Mouse (Mus musculus): ENCODE data around the gene Zic1. TPM values are rescaled to one million over a fixed set of nuclear protein-coding genes. Genes with fewer than 3 reads are reported as not detected.

Zic1 gene
- polyA plus RNA-seq, 1 experiment from 2014 or later: not detected

DNA sequence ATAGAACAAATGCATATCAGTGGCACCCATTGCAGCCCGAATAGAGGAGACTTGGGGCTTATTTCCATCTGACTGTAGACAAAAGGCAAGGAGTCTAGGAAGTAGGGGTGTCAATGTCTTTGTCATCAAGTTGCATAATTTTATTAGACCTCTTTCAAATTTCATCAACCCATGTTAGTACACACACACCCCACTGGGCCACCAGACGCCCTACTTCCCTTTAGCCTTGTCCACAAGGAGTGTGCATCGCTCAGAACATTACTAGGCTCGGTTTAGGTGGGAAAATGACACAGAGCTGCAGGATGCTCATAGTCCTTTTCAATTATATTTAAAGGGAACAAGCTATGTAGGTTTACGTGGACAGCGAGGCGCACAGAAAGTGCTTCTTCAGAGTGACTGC is 34.4 kb upstream of the Zic1 start:
- 16% methylated on average over 7 of the region's 7 CpGs for WGBS

DNA sequence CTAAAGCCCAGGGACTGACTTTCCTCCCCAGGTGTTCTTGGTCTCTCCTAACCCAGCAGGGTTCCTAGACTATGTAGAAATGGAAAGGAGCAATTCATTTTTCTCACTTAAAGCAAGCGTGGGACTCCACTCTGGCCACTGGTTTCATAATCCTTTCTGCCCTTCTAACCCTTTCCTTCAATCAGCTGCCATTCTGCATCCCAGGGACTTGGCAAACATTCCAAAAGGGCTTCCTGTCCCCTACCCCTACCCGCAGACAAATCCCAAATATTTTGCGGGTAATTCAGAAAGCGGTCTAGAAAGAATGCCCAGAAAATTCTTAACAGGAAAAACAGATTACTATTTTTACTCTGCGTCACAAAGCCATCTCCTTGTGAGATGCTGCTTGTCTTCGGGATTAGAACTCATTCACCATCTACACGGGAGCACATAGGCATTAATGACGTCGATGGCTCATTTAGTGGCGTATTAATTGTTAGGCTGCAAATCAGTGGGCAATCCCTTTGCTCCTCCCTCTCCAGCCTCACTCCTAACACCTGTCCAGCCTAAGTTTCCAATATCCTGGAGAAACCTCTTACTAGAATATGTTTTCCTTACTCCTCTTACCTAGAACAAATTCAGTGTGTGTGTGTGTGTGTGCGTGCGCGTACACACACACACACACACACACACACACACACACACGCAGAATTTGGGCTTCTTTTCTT is 29.6 kb upstream of the Zic1 start:
- H3K4me2 ChIP-seq (ENCODE audit: low read depth, low read length): no peak overlapping the region
- H3K9ac ChIP-seq (ENCODE audit: low read length): no peak overlapping the region
- 6% methylated on average over 14 of the region's 14 CpGs for WGBS
- no peaks in the 10 kb centered on the region for H3K4me1 ChIP-seq (ENCODE audit: control insufficient read depth, insufficient read depth, low read length)
- no peaks in the 10 kb centered on the region for H3K36me3 ChIP-seq (ENCODE audit: control insufficient read depth, insufficient read depth, low read length)
- no peak for ATAC-seq (ENCODE audit: insufficient read depth, low FRiP score)
- no peaks in the 10 kb centered on the region for H3K9me3 ChIP-seq (replicated peaks; ENCODE audit: control insufficient read depth, low read length)
- no peak overlapping the region for H3K27ac ChIP-seq (ENCODE audit: low read length)
- H3K4me3 ChIP-seq (replicated peaks; ENCODE audit: low read length): no peak overlapping the region
- peaks cover 86% of the 10 kb centered on the region for H3K27me3 ChIP-seq (ENCODE audit: control insufficient read depth, insufficient read depth, low read length)

More for the DNA sequence above, 34.4 kb upstream of the Zic1 start:
- no peak overlapping the region for H3K4me2 ChIP-seq (ENCODE audit: low read depth, low read length)
- no peaks in the 10 kb centered on the region for H3K9me3 ChIP-seq (replicated peaks; ENCODE audit: control insufficient read depth, low read length)
- no peak overlapping the region for H3K4me3 ChIP-seq (replicated peaks; ENCODE audit: low read length)
- H3K36me3 ChIP-seq (ENCODE audit: control insufficient read depth, insufficient read depth, low read length): no peaks in the 10 kb centered on the region
- no peaks in the 10 kb centered on the region for H3K4me1 ChIP-seq (ENCODE audit: control insufficient read depth, insufficient read depth, low read length)
- H3K27me3 ChIP-seq (ENCODE audit: control insufficient read depth, insufficient read depth, low read length): peaks cover 89% of the 10 kb centered on the region
- no peak overlapping the region for H3K9ac ChIP-seq (ENCODE audit: low read length)
- H3K27ac ChIP-seq (ENCODE audit: low read length): no peak overlapping the region
- no peak for ATAC-seq (ENCODE audit: insufficient read depth, low FRiP score)

DNA sequence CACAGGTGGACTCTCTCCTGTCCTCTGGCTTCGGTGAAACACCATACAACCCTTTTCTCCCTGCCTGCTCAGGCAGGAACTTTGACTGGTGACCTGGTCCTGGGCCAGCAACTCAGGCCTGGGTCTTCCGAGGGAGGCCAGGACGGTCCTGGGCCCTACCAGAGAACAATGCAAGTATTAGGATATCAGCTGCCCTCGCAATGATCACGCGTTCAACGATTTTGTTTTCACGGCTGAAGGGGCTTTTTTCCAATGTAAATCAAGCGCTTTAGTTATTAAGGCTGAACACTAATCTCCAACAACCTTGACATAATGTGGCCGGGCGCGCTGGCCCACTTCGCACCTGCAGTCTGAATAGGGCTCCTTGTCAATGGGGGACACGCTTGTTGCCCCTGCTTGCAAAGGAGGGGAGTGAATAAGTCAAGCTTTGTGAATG is 28.6 kb upstream of the Zic1 start:
- Histone ChIP-seq H3K9me3 (replicated peaks; ENCODE audit: control insufficient read depth, low read length) (no peaks in the 10 kb centered on the region), H3K9ac (ENCODE audit: low read length) (no peak overlapping the region), H3K36me3 (ENCODE audit: control insufficient read depth, insufficient read depth, low read length) (no peaks in the 10 kb centered on the region), H3K4me2 (ENCODE audit: low read depth, low read length) (no peak overlapping the region), H3K27ac (ENCODE audit: low read length) (no peak overlapping the region), H3K27me3 (ENCODE audit: control insufficient read depth, insufficient read depth, low read length) (peaks cover 86% of the 10 kb centered on the region), H3K4me1 (ENCODE audit: control insufficient read depth, insufficient read depth, low read length) (no peaks in the 10 kb centered on the region), H3K4me3 (replicated peaks; ENCODE audit: low read length) (no peak overlapping the region)
- 2% methylated on average over 14 of the region's 14 CpGs for WGBS
- ATAC-seq (ENCODE audit: insufficient read depth, low FRiP score): no peak

DNA sequence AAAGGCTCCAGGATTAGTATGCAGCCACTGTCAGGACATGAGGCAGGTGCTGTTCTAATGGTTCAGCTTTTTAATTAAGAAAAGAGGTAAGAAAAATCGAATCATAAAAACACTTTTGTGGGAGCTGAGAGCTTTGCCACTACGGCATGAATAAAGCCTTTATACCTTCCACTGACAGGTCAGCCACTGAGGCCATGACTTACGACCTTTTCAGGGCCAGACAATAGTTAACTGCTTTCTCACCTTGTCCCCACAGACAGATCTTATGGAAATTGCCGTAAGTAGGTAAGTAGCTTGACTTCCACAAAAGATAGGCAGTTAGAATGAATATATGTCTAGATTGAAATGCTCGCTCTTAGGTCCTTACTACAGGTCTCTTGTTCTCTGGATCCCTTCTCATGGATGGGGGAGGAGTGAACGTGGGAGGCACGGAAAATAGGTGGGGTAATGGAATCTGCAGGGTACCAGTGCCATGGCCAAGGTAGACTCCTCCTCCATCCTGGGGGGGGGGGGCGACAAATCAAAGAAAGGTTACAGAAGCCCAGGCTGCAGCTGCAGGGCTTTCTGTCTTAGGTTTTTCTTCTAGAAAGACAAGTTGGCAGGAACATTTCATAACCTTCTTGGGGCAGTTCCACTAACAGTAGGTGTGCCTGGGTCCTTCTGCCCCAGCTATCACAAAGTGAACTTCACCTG is 27.9 kb upstream of the Zic1 start:
- no peak overlapping the region for H3K4me2 ChIP-seq (ENCODE audit: low read depth, low read length)
- peaks cover 84% of the 10 kb centered on the region for H3K27me3 ChIP-seq (ENCODE audit: control insufficient read depth, insufficient read depth, low read length)
- H3K4me3 ChIP-seq (replicated peaks; ENCODE audit: low read length): no peak overlapping the region
- H3K4me1 ChIP-seq (ENCODE audit: control insufficient read depth, insufficient read depth, low read length): no peaks in the 10 kb centered on the region
- no peak overlapping the region for H3K9ac ChIP-seq (ENCODE audit: low read length)
- WGBS: 2% methylated on average over 8 of the region's 8 CpGs
- no peaks in the 10 kb centered on the region for H3K36me3 ChIP-seq (ENCODE audit: control insufficient read depth, insufficient read depth, low read length)
- no peak for ATAC-seq (ENCODE audit: insufficient read depth, low FRiP score)
- no peaks in the 10 kb centered on the region for H3K9me3 ChIP-seq (replicated peaks; ENCODE audit: control insufficient read depth, low read length)
- no peak overlapping the region for H3K27ac ChIP-seq (ENCODE audit: low read length)

DNA sequence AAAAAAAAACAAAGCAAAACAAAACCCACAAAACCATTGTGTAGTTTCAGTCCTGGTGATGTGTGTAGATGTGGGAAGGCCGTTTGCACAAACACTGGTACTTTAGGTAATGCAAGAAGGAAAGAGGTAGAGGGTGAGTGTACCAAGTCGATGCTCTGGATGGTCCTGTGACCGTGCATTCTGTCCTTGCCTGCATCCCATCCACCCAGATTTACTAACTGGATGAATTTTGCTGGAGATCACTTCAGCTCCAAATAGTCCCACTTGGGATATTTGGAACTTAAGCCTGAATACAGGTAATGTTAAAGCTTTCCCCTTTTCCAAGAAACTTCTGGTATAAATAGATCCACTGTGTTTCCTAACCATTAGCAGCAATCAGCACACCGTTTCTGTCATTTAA is 22.6 kb upstream of the Zic1 start:
- 4% methylated on average over 4 of the region's 4 CpGs for WGBS
- H3K9ac ChIP-seq (ENCODE audit: low read length): no peak overlapping the region
- no peak overlapping the region for H3K4me2 ChIP-seq (ENCODE audit: low read depth, low read length)
- no peaks in the 10 kb centered on the region for H3K36me3 ChIP-seq (ENCODE audit: control insufficient read depth, insufficient read depth, low read length)
- H3K27ac ChIP-seq (ENCODE audit: low read length): no peak overlapping the region
- ATAC-seq (ENCODE audit: insufficient read depth, low FRiP score): no peak
- H3K4me1 ChIP-seq (ENCODE audit: control insufficient read depth, insufficient read depth, low read length): no peaks in the 10 kb centered on the region
- H3K9me3 ChIP-seq (replicated peaks; ENCODE audit: control insufficient read depth, low read length): no peaks in the 10 kb centered on the region
- H3K4me3 ChIP-seq (replicated peaks; ENCODE audit: low read length): no peak overlapping the region
- H3K27me3 ChIP-seq (ENCODE audit: control insufficient read depth, insufficient read depth, low read length): peaks cover 91% of the 10 kb centered on the region

DNA sequence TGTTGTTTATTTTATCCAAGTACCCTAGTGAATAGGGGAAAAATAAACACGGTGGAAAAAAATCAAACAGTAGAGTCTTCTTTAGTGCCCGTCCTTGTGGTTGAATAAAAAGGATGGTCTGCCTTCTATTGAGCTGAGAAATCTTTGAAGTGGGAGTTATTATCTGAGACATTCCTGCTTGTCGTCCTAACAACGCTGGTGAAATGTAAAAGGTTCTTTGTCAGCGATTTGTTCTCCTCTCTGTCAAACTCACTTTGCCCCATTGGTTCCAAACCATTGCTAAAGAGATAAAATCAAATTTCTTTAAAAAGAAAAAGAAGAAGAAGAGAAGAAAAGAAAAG is 22.1 kb upstream of the Zic1 start:
- H3K36me3 ChIP-seq (ENCODE audit: control insufficient read depth, insufficient read depth, low read length): no peaks in the 10 kb centered on the region
- no peak for ATAC-seq (ENCODE audit: insufficient read depth, low FRiP score)
- peaks cover 94% of the 10 kb centered on the region for H3K27me3 ChIP-seq (ENCODE audit: control insufficient read depth, insufficient read depth, low read length)
- no peak overlapping the region for H3K4me3 ChIP-seq (replicated peaks; ENCODE audit: low read length)
- no peaks in the 10 kb centered on the region for H3K4me1 ChIP-seq (ENCODE audit: control insufficient read depth, insufficient read depth, low read length)
- H3K9me3 ChIP-seq (replicated peaks; ENCODE audit: control insufficient read depth, low read length): no peaks in the 10 kb centered on the region
- WGBS: 1% methylated on average over 5 of the region's 5 CpGs
- H3K27ac ChIP-seq (ENCODE audit: low read length): no peak overlapping the region
- H3K4me2 ChIP-seq (ENCODE audit: low read depth, low read length): no peak overlapping the region
- H3K9ac ChIP-seq (ENCODE audit: low read length): no peak overlapping the region

DNA sequence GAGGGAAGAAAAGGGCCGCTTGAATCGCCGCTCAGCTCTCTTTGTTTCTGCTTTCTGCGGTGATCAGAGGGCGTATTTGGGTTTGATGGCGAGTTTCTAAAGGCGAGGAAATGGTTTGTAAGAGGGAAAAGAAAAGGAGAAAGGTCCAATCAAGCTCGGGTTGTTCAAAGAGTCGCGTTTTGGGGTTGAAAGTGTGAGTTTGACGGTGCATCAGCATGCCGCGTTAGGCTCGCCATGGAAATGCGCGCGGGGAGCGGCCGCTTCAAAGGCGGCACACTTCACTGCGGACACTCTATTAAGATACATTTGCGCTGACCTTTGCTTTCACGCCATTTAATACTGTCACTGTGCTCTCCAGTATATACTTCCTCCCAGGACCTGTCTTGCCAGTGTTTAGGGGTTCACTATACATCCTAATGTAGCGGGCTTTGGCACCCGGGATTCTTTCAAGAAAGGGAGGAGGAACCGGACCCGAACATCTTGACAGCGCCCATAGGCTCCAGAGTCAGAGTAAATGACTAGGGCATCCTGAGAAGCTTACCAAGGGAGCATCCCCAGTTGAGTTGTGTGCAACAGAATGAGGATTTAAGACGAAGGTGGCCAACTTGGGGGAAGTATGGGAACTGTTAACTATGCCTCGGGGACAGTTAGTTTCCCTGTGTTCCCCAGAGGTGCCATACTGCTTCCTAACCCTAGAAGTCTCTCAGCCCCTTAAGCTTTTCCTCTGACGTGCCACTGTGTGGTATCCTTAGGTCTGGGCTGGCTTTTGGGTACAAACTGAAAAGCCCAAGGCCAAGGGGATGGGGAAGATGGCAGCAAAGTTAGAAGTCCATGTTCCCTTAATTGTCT is 21.5 kb upstream of the Zic1 start:
- ATAC-seq (ENCODE audit: insufficient read depth, low FRiP score): no peak
- H3K27me3 ChIP-seq (ENCODE audit: control insufficient read depth, insufficient read depth, low read length): peaks cover 95% of the 10 kb centered on the region
- no peaks in the 10 kb centered on the region for H3K9me3 ChIP-seq (replicated peaks; ENCODE audit: control insufficient read depth, low read length)
- no peak overlapping the region for H3K4me3 ChIP-seq (replicated peaks; ENCODE audit: low read length)
- no peak overlapping the region for H3K27ac ChIP-seq (ENCODE audit: low read length)
- H3K9ac ChIP-seq (ENCODE audit: low read length): no peak overlapping the region
- H3K4me1 ChIP-seq (ENCODE audit: control insufficient read depth, insufficient read depth, low read length): no peaks in the 10 kb centered on the region
- 1% methylated on average over 31 of the region's 31 CpGs for WGBS
- H3K36me3 ChIP-seq (ENCODE audit: control insufficient read depth, insufficient read depth, low read length): no peaks in the 10 kb centered on the region
- H3K4me2 ChIP-seq (ENCODE audit: low read depth, low read length): no peak overlapping the region

DNA sequence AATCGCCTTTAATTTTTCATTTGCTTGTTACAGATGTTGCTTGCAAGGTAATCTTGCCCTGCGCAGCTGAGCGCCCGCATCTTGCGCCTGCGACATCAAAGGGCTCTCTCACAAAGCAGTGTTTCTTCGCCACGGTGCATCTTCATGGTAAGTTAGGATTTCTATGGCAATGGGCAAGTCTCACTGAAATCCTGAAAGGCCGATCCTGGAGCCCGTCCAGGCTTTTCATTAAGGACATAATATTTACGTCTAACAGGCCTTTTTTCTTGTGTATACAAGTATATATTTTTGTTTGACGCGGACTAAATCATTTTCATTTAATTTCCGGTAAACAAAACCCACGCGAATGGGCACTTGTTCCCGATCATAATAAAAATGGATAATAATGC is 20.9 kb upstream of the Zic1 start:
- no peak overlapping the region for H3K9ac ChIP-seq (ENCODE audit: low read length)
- H3K27ac ChIP-seq (ENCODE audit: low read length): no peak overlapping the region
- H3K27me3 ChIP-seq (ENCODE audit: control insufficient read depth, insufficient read depth, low read length): peaks cover 95% of the 10 kb centered on the region
- ATAC-seq (ENCODE audit: insufficient read depth, low FRiP score): no peak
- H3K36me3 ChIP-seq (ENCODE audit: control insufficient read depth, insufficient read depth, low read length): no peaks in the 10 kb centered on the region
- H3K4me3 ChIP-seq (replicated peaks; ENCODE audit: low read length): no peak overlapping the region
- H3K4me1 ChIP-seq (ENCODE audit: control insufficient read depth, insufficient read depth, low read length): peaks cover 3% of the 10 kb centered on the region
- 3% methylated on average over 17 of the region's 17 CpGs for WGBS
- H3K9me3 ChIP-seq (replicated peaks; ENCODE audit: control insufficient read depth, low read length): no peaks in the 10 kb centered on the region
- no peak overlapping the region for H3K4me2 ChIP-seq (ENCODE audit: low read depth, low read length)
